Mouse (Mus musculus): ENCODE measurements at regions not wholly inside any gene's neighbourhood (a gene's known extent, or its start where the extent isn't known, plus 50 kb on each side); places are given as distances from the start of the nearest gene placed in this dataset.
A peak's percentile ranks its signal among the peaks of the same experiment; 100 is the strongest.

DNA sequence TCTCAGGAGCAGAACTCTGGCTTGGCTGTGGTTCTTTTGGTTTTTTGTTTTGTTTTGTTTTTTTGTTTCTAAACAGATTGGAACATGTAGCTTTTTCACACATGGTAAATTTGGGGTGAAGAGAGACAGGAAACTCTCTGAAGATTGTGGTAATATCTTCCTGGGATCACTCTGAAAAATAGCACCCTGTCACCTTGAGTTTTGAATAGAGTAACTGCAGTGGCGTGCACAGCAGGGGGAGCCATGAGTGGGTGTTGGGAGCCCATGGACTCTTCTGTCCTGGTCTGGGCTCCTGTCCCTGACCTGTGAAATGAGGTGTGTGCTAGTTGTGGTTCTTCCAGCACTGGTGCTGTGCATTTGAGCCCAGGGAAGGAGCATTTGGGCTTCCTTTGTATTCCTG, 241.8 kb upstream of the Id2 start:
- TF ChIP-seq ZC3H11A (IDR thresholded peaks at IDR 0.05; ENCODE audit: borderline replicate concordance, low read depth, low read length) (no peak), CHD2 (IDR thresholded peaks at IDR 0.05; ENCODE audit: low read depth, low read length) (no peak), HCFC1 (IDR thresholded peaks at IDR 0.05; ENCODE audit: borderline replicate concordance, insufficient read depth, low read length) (no peak), MAFK (IDR thresholded peaks at IDR 0.05; ENCODE audit: insufficient read depth, low read depth, low read length) (no peak), ZNF384 (IDR thresholded peaks at IDR 0.05; ENCODE audit: low read depth, low read length) (no peak)
- no peaks in the 10 kb centered on the region for H3K9me3 ChIP-seq (ENCODE audit: control insufficient read depth, insufficient read depth, low read depth, low read length)
- H3K27ac ChIP-seq (ENCODE audit: insufficient read depth, low read depth, low read length, poor library complexity, severe bottlenecking), result no peak overlapping the region
- no peaks in the 10 kb centered on the region for H3K4me1 ChIP-seq (ENCODE audit: control insufficient read depth in 2 of 2, insufficient read depth in 2 of 2, low read length in 2 of 2, poor library complexity in 1 of 2)
- DNase-seq (ENCODE audit: low read depth, low spot score), result no peak
- in situ Hi-C loops (cut with MboI; ENCODE audit: low sequenced_read_pairs in 2 of 2, unreplicated experiment in 2 of 2), result loop anchor here in 1 of 2 experiments (10.0 kb wide), 1 partner anchor 56 kb away; no protein-coding TSS in a partner anchor
- no peaks in the 10 kb centered on the region for H3K36me3 ChIP-seq (ENCODE audit: control insufficient read depth, insufficient read depth, low read length, poor library complexity, severe bottlenecking)
- no peak overlapping the region for H3K9ac ChIP-seq (ENCODE audit: insufficient read depth, low read depth, low read length, poor library complexity, severe bottlenecking)
- no peak overlapping the region for H3K4me3 ChIP-seq (ENCODE audit: insufficient read depth in 1 of 2, low read depth in 1 of 2, low read length in 2 of 2, poor library complexity in 1 of 2, severe bottlenecking in 1 of 2)

- Histone ChIP-seq H3K4me3 (ENCODE audit: insufficient read depth in 1 of 2, low read depth in 1 of 2, low read length in 2 of 2, poor library complexity in 1 of 2, severe bottlenecking in 1 of 2) (no peak overlapping the region), H3K27ac (ENCODE audit: insufficient read depth, low read depth, low read length, poor library complexity, severe bottlenecking) (no peak overlapping the region), H3K4me1 (ENCODE audit: control insufficient read depth in 2 of 2, insufficient read depth in 2 of 2, low read length in 2 of 2, poor library complexity in 1 of 2) (no peaks in the 10 kb centered on the region), H3K36me3 (ENCODE audit: control insufficient read depth, insufficient read depth, low read length, poor library complexity, severe bottlenecking) (no peaks in the 10 kb centered on the region), H3K9ac (ENCODE audit: insufficient read depth, low read depth, low read length, poor library complexity, severe bottlenecking) (no peak overlapping the region), H3K9me3 (ENCODE audit: control insufficient read depth, insufficient read depth, low read depth, low read length) (no peaks in the 10 kb centered on the region)
- in situ Hi-C loops (cut with MboI; ENCODE audit: low sequenced_read_pairs in 2 of 2, unreplicated experiment in 2 of 2), result loop anchor here in 1 of 2 experiments (10.0 kb wide), 1 partner anchor 59 kb away; no protein-coding TSS in a partner anchor
- peak; percentile 6 for DNase-seq (ENCODE audit: low read depth, low spot score)
- TF ChIP-seq ZNF384 (IDR thresholded peaks at IDR 0.05; ENCODE audit: low read depth, low read length) (no peak), CHD2 (IDR thresholded peaks at IDR 0.05; ENCODE audit: low read depth, low read length) (no peak), HCFC1 (IDR thresholded peaks at IDR 0.05; ENCODE audit: borderline replicate concordance, insufficient read depth, low read length) (no peak), MAFK (IDR thresholded peaks at IDR 0.05; ENCODE audit: insufficient read depth, low read depth, low read length) (no peak), ZC3H11A (IDR thresholded peaks at IDR 0.05; ENCODE audit: borderline replicate concordance, low read depth, low read length) (no peak)
These were observed 239.0 kb upstream of the Id2 start for GRCm38 (mm10) chr12:25335930-25336329.

GRCm38 (mm10) chr12:25335069-25335468, 238.1 kb upstream of the Id2 start:
- no peak overlapping the region for H3K4me3 ChIP-seq (ENCODE audit: insufficient read depth in 1 of 2, low read depth in 1 of 2, low read length in 2 of 2, poor library complexity in 1 of 2, severe bottlenecking in 1 of 2)
- no peak overlapping the region for H3K9ac ChIP-seq (ENCODE audit: insufficient read depth, low read depth, low read length, poor library complexity, severe bottlenecking)
- in situ Hi-C loops (cut with MboI; ENCODE audit: low sequenced_read_pairs in 2 of 2, unreplicated experiment in 2 of 2), result loop anchor here in 1 of 2 experiments (10.0 kb wide), 1 partner anchor 60 kb away; no protein-coding TSS in a partner anchor
- no peaks in the 10 kb centered on the region for H3K9me3 ChIP-seq (ENCODE audit: control insufficient read depth, insufficient read depth, low read depth, low read length)
- H3K27ac ChIP-seq (ENCODE audit: insufficient read depth, low read depth, low read length, poor library complexity, severe bottlenecking), result no peak overlapping the region
- H3K4me1 ChIP-seq (ENCODE audit: control insufficient read depth in 2 of 2, insufficient read depth in 2 of 2, low read length in 2 of 2, poor library complexity in 1 of 2), result no peaks in the 10 kb centered on the region
- TF ChIP-seq CHD2 (IDR thresholded peaks at IDR 0.05; ENCODE audit: low read depth, low read length) (no peak), ZC3H11A (IDR thresholded peaks at IDR 0.05; ENCODE audit: borderline replicate concordance, low read depth, low read length) (no peak), MAFK (IDR thresholded peaks at IDR 0.05; ENCODE audit: insufficient read depth, low read depth, low read length) (no peak), ZNF384 (IDR thresholded peaks at IDR 0.05; ENCODE audit: low read depth, low read length) (no peak), HCFC1 (IDR thresholded peaks at IDR 0.05; ENCODE audit: borderline replicate concordance, insufficient read depth, low read length) (no peak)
- H3K36me3 ChIP-seq (ENCODE audit: control insufficient read depth, insufficient read depth, low read length, poor library complexity, severe bottlenecking), result no peaks in the 10 kb centered on the region
- no peak for DNase-seq (ENCODE audit: low read depth, low spot score)

DNA sequence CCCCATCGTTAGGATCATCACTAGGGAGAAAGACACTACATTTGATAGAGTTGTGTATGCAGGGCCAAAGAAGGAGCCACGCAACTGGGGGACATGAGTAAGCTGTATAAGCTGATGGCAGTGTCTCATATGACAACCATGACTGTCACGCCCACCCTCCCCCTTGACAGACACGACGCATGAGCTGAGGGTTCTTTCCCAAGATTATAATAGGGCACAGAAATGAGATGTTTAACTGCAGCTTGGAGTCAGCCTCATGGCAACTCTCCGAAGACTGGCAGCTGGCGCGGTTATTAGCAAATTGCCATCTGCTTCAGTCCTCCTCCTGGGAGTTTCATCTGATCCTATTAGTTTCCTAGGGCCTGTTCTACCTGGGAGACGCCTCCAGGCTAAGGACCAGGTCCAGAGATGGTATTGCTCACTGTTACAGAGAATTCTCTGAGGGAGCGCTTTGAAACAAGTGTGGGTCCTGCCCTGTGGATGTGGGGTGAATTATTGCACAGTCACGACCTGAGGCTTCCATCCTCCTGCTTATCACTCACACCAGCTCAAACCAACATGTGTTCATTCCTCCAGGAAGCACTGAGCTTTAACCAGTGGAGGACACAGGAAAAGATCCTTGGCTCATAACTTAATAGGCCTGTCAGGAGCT, 235.6 kb upstream of the Id2 start:
- no peak overlapping the region for H3K27ac ChIP-seq (ENCODE audit: insufficient read depth, low read depth, low read length, poor library complexity, severe bottlenecking)
- TF ChIP-seq MAFK (IDR thresholded peaks at IDR 0.05; ENCODE audit: insufficient read depth, low read depth, low read length) (no peak), ZC3H11A (IDR thresholded peaks at IDR 0.05; ENCODE audit: borderline replicate concordance, low read depth, low read length) (no peak), ZNF384 (IDR thresholded peaks at IDR 0.05; ENCODE audit: low read depth, low read length) (no peak), CHD2 (IDR thresholded peaks at IDR 0.05; ENCODE audit: low read depth, low read length) (no peak), HCFC1 (IDR thresholded peaks at IDR 0.05; ENCODE audit: borderline replicate concordance, insufficient read depth, low read length) (no peak)
- no peaks in the 10 kb centered on the region for H3K36me3 ChIP-seq (ENCODE audit: control insufficient read depth, insufficient read depth, low read length, poor library complexity, severe bottlenecking)
- in situ Hi-C loops (cut with MboI; ENCODE audit: low sequenced_read_pairs in 2 of 2, unreplicated experiment in 2 of 2), result loop anchor here in 1 of 2 experiments (10.0 kb wide), 1 partner anchor 62 kb away; no protein-coding TSS in a partner anchor
- no peak overlapping the region for H3K9ac ChIP-seq (ENCODE audit: insufficient read depth, low read depth, low read length, poor library complexity, severe bottlenecking)
- DNase-seq (ENCODE audit: low read depth, low spot score), result no peak
- H3K4me3 ChIP-seq (ENCODE audit: insufficient read depth in 1 of 2, low read depth in 1 of 2, low read length in 2 of 2, poor library complexity in 1 of 2, severe bottlenecking in 1 of 2), result no peak overlapping the region
- no peaks in the 10 kb centered on the region for H3K9me3 ChIP-seq (ENCODE audit: control insufficient read depth, insufficient read depth, low read depth, low read length)
- H3K4me1 ChIP-seq (ENCODE audit: control insufficient read depth in 2 of 2, insufficient read depth in 2 of 2, low read length in 2 of 2, poor library complexity in 1 of 2), result no peaks in the 10 kb centered on the region
